Mouse (Mus musculus): ENCODE measurements around the gene Tmx2. TPM values are rescaled to one million over a fixed set of nuclear protein-coding genes. Genes with fewer than 3 reads are reported as not detected.
"Not testable (repeated sequence)": the region's sequence is repeated elsewhere in the genome, so short reads cannot be mapped to it uniquely, and the experiment has no call there.

Tmx2 gene
- polyA plus RNA-seq (2015; fragmentation: Nextera tagmentation; extraction: Ambion mirVana), result 226 and 249 TPM in 2 replicates

DNA sequence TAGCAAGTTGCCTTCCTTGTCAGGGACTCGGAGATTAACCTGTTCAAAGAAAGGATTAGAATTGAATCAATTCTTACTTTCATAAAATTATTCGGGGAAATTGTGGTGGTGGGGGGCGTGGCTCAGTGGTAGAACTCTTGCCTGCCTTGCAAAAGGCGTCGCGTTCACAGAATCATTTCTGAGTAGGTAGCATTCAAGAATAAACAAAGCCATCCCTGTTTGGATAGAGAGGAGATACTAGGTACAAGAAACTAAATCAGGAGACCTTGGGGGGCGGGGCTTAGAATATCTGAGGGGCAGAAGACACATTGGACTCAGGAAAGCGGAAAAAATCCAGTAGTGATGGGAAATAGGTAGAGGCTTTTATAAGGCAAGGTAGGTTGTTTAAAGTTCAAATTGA lies at the start of gene Tmx2:
Gene Tmx2 (minus strand): TSS at position 125 of the 400 bp plus-strand sequence.
- H3K4me3 ChIP-seq (replicated peaks), result peak within 1 kb of the TSS; percentile 96
- H3K9me3 ChIP-seq, result no peaks in the 10 kb centered on the region

DNA sequence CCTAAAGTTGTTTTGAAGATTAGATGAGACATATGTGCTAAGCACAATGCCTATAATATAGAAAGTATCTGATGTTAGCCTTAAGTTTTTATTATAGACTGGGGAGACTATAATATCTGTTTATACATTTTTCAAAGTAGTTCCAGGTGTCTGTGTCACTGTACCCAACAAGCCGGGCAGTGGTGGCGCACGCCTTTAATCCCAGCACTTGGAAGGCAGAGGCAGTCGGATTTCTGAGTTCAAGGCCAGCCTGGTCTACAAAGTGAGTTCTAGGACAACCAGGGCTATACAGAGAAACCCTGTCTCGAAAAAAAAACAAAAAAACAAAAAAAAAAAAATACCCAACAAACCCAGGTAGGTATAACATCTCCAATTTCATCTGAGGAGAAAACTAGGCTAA lies 49.3 kb upstream of the Tmx2 start:
- ATAC-seq; H3K9ac ChIP-seq (replicated peaks); H3K9me3 ChIP-seq; H3K27me3 ChIP-seq; H3K4me3 ChIP-seq (replicated peaks); H3K27ac ChIP-seq; H3K4me2 ChIP-seq (replicated peaks): not testable (repeated sequence)
- Histone ChIP-seq H3K36me3 (peaks cover 20% of the 10 kb centered on the region), H3K4me1 (replicated peaks) (peaks cover 31% of the 10 kb centered on the region)
- 81% methylated on average over 5 of the region's 5 CpGs for WGBS

More for the DNA sequence above, at the start of gene Tmx2:
- Histone ChIP-seq H3K4me2 (replicated peaks) (peak within 1 kb of the TSS; percentile 72), H3K27me3 (no peaks in the 10 kb centered on the region), H3K36me3 (peaks cover 33% of the 10 kb centered on the region), H3K4me1 (replicated peaks) (peaks cover 29% of the 10 kb centered on the region), H3K9ac (replicated peaks) (peak within 1 kb of the TSS; percentile 76), H3K27ac (peak within 1 kb of the TSS; percentile 31)
- no peak for ATAC-seq
- WGBS, result 18% methylated on average over 8 of the region's 8 CpGs

- Histone ChIP-seq H3K4me3 (replicated peaks) (peak within 1 kb of the TSS; percentile 66), H3K36me3 (peaks cover 23% of the 10 kb centered on the region), H3K27ac (peak within 1 kb of the TSS; percentile 80), H3K9ac (replicated peaks) (peak within 1 kb of the TSS; percentile 69), H3K9me3 (no peaks in the 10 kb centered on the region), H3K27me3 (no peaks in the 10 kb centered on the region), H3K4me1 (replicated peaks) (peaks cover 28% of the 10 kb centered on the region), H3K4me2 (replicated peaks) (peak within 1 kb of the TSS; percentile 76)
- under 1% methylated on average over 39 of the region's 39 CpGs for WGBS
- ATAC-seq, result peak; percentile 97
Measured at GRCm38 (mm10) chr2:84727172-84727858, 48.4 kb upstream of the Tmx2 start, which contains the start of gene Clp1. Gene Clp1 (minus strand): TSS chr2:84727350.

- ATAC-seq, result peak; percentile 46
- no peaks in the 10 kb centered on the region for H3K9me3 ChIP-seq
- H3K27ac ChIP-seq, result no peak overlapping the region
- peak overlapping the region; percentile 69 for H3K9ac ChIP-seq (replicated peaks)
- peaks cover 27% of the 10 kb centered on the region for H3K36me3 ChIP-seq
- peak overlapping the region; percentile 66 for H3K4me3 ChIP-seq (replicated peaks)
- H3K4me1 ChIP-seq (replicated peaks), result peaks cover 28% of the 10 kb centered on the region
- H3K4me2 ChIP-seq (replicated peaks), result peak overlapping the region; percentile 76
- H3K27me3 ChIP-seq, result no peaks in the 10 kb centered on the region
- 6% methylated on average over 9 of the region's 9 CpGs for WGBS
Measured at GRCm38 (mm10) chr2:84726716-84727115, 47.8 kb upstream of the Tmx2 start.

DNA sequence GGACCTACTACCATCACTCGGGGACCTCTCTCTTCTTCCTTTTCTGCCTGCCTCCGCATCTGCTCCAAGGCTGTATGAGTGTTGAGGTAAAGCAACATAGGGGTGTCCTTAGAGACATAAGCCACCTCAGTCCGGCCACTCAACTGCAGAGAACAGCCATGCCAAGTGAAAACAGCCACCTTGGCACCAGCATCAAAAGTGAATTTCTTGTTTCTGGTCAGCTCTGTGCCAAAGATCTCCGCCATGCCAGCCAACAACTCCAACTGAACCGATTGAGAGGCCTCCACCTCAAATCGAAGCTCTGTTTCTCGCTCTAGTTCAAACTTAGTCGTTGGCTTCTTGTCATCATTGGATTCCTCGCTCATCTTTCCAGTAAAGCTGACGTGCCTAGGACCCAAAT lies 46.8 kb upstream of the Tmx2 start:
- Histone ChIP-seq H3K4me3 (replicated peaks) (peak overlapping the region; percentile 66), H3K9me3 (no peaks in the 10 kb centered on the region), H3K9ac (replicated peaks) (0 out of 2 replicates have a peak overlapping the region, but pooled peaks have one; percentile 69), H3K4me2 (replicated peaks) (peak overlapping the region; percentile 76), H3K4me1 (replicated peaks) (peaks cover 33% of the 10 kb centered on the region), H3K27ac (no peak overlapping the region), H3K36me3 (peaks cover 36% of the 10 kb centered on the region), H3K27me3 (no peaks in the 10 kb centered on the region)
- 96% methylated on average over 10 of the region's 10 CpGs for WGBS
- ATAC-seq, result no peak

DNA sequence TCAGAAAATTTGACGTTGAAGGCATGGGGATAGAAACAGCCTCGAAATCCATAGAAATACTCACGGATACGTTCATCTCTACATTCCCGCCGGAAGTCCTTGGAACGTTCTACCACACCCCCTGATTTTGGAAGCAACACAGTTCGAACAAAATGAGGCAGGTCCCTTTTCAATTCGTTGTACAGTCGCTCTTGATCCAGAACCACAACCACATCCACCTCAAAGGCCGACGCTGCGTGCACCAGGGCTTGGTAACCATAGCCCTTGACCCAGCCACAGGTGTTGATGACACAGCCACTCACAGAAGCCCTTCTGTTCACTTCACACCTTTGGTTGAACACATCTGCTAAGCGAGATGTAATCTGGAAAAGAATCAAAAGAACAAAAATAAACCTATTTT lies 44.9 kb upstream of the Tmx2 start:
- Histone ChIP-seq H3K9me3 (no peaks in the 10 kb centered on the region), H3K9ac (replicated peaks) (no peak overlapping the region), H3K27me3 (no peaks in the 10 kb centered on the region), H3K4me3 (replicated peaks) (no peak overlapping the region), H3K27ac (no peak overlapping the region), H3K36me3 (peaks cover 36% of the 10 kb centered on the region), H3K4me2 (replicated peaks) (no peak overlapping the region), H3K4me1 (replicated peaks) (peaks cover 33% of the 10 kb centered on the region)
- ATAC-seq, result no peak
- 96% methylated on average over 14 of the region's 14 CpGs for WGBS

DNA sequence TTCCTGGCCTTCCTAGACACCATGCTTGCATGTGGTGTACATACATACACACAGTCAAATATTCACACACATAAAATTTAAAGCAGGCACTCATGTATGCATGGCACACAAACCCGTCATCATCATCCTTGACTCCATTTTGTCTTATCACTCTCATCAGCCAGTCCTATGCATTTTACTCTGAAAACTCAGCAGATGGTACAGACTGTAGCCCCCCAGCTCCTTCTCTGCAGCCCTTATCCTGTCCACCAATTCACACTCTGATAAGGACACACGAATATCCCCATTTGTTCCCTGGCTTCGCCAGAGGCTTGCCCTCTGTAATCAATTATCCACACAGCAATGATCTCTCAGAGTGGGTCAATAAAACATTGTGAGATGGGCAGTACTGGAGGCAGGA lies 42.2 kb upstream of the Tmx2 start:
- H3K9me3 ChIP-seq, result no peaks in the 10 kb centered on the region
- H3K4me3 ChIP-seq (replicated peaks), result no peak overlapping the region
- 83% methylated on average over 3 of the region's 3 CpGs for WGBS
- no peak overlapping the region for H3K27ac ChIP-seq
- H3K4me2 ChIP-seq (replicated peaks), result no peak overlapping the region
- no peaks in the 10 kb centered on the region for H3K27me3 ChIP-seq
- ATAC-seq, result no peak
- peaks cover 25% of the 10 kb centered on the region for H3K4me1 ChIP-seq (replicated peaks)
- H3K9ac ChIP-seq (replicated peaks), result no peak overlapping the region
- peaks cover 36% of the 10 kb centered on the region for H3K36me3 ChIP-seq

- WGBS, result 87% methylated on average over 2 of the region's 2 CpGs
- no peak overlapping the region for H3K4me3 ChIP-seq (replicated peaks)
- H3K9ac ChIP-seq (replicated peaks), result no peak overlapping the region
- H3K9me3 ChIP-seq, result no peaks in the 10 kb centered on the region
- no peak for ATAC-seq
- H3K36me3 ChIP-seq, result peaks cover 35% of the 10 kb centered on the region
- H3K4me2 ChIP-seq (replicated peaks), result no peak overlapping the region
- H3K27ac ChIP-seq, result no peak overlapping the region
- H3K27me3 ChIP-seq, result no peaks in the 10 kb centered on the region
- H3K4me1 ChIP-seq (replicated peaks), result peaks cover 21% of the 10 kb centered on the region
Measured at GRCm38 (mm10) chr2:84720718-84721117, 41.8 kb upstream of the Tmx2 start.

- Histone ChIP-seq H3K4me3 (replicated peaks) (no peak overlapping the region), H3K9me3 (no peaks in the 10 kb centered on the region), H3K27ac (no peak overlapping the region), H3K4me1 (replicated peaks) (peaks cover 27% of the 10 kb centered on the region), H3K27me3 (no peaks in the 10 kb centered on the region), H3K4me2 (replicated peaks) (no peak overlapping the region), H3K36me3 (peaks cover 13% of the 10 kb centered on the region), H3K9ac (replicated peaks) (no peak overlapping the region)
- 96% methylated on average over 4 of the region's 4 CpGs for WGBS
- ATAC-seq, result no peak
Measured at GRCm38 (mm10) chr2:84717357-84717756, 38.4 kb upstream of the Tmx2 start.

- no peaks in the 10 kb centered on the region for H3K27me3 ChIP-seq
- peak overlapping the region; percentile 77 for H3K9ac ChIP-seq (replicated peaks)
- peak overlapping the region; percentile 97 for H3K27ac ChIP-seq
- H3K36me3 ChIP-seq, result peaks cover 8% of the 10 kb centered on the region
- peaks cover 31% of the 10 kb centered on the region for H3K4me1 ChIP-seq (replicated peaks)
- peak overlapping the region; percentile 74 for H3K4me2 ChIP-seq (replicated peaks)
- no peaks in the 10 kb centered on the region for H3K9me3 ChIP-seq
- ATAC-seq, result no peak
- peak overlapping the region; percentile 96 for H3K4me3 ChIP-seq (replicated peaks)
- 35% methylated on average over 9 of the region's 9 CpGs for WGBS
Measured at GRCm38 (mm10) chr2:84716423-84717355, 37.7 kb upstream of the Tmx2 start.

DNA sequence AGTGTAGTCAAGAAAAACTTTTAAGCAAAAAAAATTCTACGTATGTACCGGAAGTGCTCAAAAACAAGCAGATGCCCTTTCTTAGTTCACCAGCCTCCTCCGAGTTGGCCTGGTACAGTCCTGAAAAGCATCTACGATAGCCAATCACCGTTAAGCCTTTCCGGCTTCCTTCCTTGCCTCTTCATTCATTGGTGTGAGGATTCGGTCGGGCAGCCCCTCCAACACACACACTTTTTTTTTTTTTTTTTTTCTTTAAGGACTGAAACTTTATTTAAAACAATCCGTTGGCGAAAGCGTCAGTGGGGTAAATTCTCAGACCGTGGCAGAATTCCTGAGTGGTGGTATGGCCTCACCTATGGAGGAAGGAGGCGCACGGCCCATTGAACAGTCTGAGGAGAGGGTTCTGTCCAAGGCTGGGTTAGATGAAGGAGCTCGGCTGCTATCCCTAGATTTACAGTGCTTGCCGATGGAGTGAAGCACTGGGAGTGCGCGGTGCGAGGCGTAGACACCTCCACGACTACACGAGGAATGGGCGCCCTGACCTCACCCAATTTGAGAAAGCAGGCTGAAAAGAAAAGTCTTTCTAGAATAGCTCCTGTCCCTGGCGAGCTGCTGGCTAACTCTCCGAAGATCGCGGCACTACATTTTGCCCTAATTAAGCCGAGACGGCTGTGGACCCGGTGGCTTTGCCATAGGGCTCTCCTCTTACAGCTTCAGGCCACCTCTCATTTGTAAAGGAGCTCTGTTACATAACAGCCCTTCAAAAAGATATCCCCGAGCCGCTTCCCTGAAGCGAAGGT lies 36.8 kb upstream of the Tmx2 start:
- ATAC-seq, result peak; percentile 96
- Histone ChIP-seq H3K9ac (replicated peaks) (peak overlapping the region; percentile 97), H3K27ac (peak overlapping the region; percentile 97), H3K27me3 (no peaks in the 10 kb centered on the region), H3K4me3 (replicated peaks) (peak overlapping the region; percentile 96), H3K4me2 (replicated peaks) (peak overlapping the region; percentile 74), H3K36me3 (peaks cover under 1% of the 10 kb centered on the region), H3K9me3 (no peaks in the 10 kb centered on the region), H3K4me1 (replicated peaks) (peaks cover 27% of the 10 kb centered on the region)
- WGBS, result under 1% methylated on average over 33 of the region's 33 CpGs

Data from midbrain, embryonic 13.5 days (tissue).